Mouse (Mus musculus) neural tube, embryonic 12.5 days (tissue): ENCODE measurements around the gene Ptprm. TPM values are rescaled to one million over a fixed set of nuclear protein-coding genes. Genes with fewer than 3 reads are reported as not detected.

Experiments
- ATAC-seq: fragments of 200-750 bp; cut with Nextera tagmentation; 2 replicates; pipeline ENCODE4 v1.8.0; 2017; ENCODE audit warnings: low read depth, mild to moderate bottlenecking, moderate TSS enrichment, moderate library complexity; ENCODE audit not compliant: low FRiP score
- H3K27ac ChIP-seq: fragments of 300-500 bp; sonication (generic); 2 replicates; pipeline ENCODE4 v1.5.1; 2016
- H3K27me3 ChIP-seq: fragments of 300-500 bp; sonication (generic); replicated peaks from 2 replicates; pipeline ENCODE4 v1.6.1; 2016; ENCODE audit warnings: mild to moderate bottlenecking
- H3K36me3 ChIP-seq: fragments of 300-500 bp; sonication (generic); 2 replicates; pipeline ENCODE4 v1.6.1; 2016; ENCODE audit warnings: mild to moderate bottlenecking
- H3K4me1 ChIP-seq: fragments of 300-500 bp; sonication (generic); 2 replicates; pipeline ENCODE4 v1.6.1; 2016
- H3K4me2 ChIP-seq: fragments of 300-500 bp; sonication (generic); replicated peaks from 2 replicates; pipeline ENCODE4 v1.6.1; 2016; ENCODE audit warnings: mild to moderate bottlenecking
- H3K4me3 ChIP-seq: fragments of 300-500 bp; sonication (generic); 2 replicates; pipeline ENCODE4 v1.5.1; 2016
- H3K9ac ChIP-seq: fragments of 300-500 bp; sonication (generic); 2 replicates; pipeline ENCODE4 v1.6.1; 2016; ENCODE audit warnings: mild to moderate bottlenecking
- H3K9me3 ChIP-seq: fragments of 300-500 bp; sonication (generic); 2 replicates; pipeline ENCODE4 v1.6.1; 2016; ENCODE audit warnings: mild to moderate bottlenecking
- WGBS: fragments of 180-500 bp; shearing (Covaris S2); methylation state at CpG from one replicate; pipeline ENCODE4 v1.1.7; 2016; 5-methylcytosine and 5-hydroxymethylcytosine counted together
- polyA plus RNA-seq: library from polyadenylated mRNA; unstranded; fragments of >200 nt; fragmentation: Nextera tagmentation; extraction: Ambion mirVana; gene quantifications from 2 replicates; pipeline ENCODE4 v1.2.1, GENCODE M21; 2016

Gene Ptprm
- polyA plus RNA-seq, 1 experiment from 2014 or later: 15.6 TPM

DNA sequence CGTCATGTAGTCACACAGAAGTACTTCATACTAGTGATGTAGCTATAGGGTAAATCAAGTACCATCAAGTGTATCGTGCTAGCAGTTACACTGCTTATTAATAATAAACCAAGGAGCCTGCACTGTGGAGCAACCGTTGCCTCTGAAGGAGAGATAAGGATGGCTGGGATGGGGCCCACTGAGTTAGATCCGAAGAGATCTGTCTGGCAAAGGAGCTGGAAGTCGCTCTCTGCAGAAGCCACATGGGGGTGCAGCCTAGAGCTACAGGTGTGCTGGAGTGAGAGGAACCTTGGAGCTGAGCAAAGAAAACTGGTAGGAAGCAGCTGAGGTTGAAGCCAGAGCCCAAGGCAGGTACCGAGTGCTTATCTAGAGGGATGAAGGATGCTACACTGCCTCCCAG is 554.0 kb downstream of the Ptprm start:
- 91% methylated on average over 6 of the region's 6 CpGs for WGBS
- no peak for ATAC-seq
- H3K9ac ChIP-seq: no peak overlapping the region
- no peaks in the 10 kb centered on the region for H3K36me3 ChIP-seq
- no peak overlapping the region for H3K4me3 ChIP-seq
- no peak overlapping the region for H3K27ac ChIP-seq
- H3K27me3 ChIP-seq: no peaks in the 10 kb centered on the region
- H3K4me2 ChIP-seq: no peak overlapping the region
- H3K9me3 ChIP-seq: no peaks in the 10 kb centered on the region
- no peaks in the 10 kb centered on the region for H3K4me1 ChIP-seq

DNA sequence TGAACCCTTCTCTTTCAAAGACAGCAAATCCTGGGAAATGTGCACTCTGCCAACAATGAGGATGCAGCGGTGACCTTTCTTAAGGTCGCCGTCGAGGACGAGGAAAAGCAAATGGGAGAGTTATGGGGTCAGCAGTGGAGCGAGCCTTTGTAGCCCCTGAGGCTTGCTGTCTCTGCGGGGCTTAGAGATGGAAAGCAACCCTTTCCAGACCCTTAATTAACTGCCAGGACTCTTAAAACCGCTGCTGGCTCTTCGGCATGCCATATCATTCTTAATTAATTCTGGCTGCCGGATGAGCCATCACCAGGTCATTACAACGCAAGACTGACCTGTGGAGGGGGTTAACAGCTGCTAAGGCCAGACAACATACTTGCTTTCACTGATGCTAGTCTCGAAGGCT is 568.1 kb downstream of the Ptprm start:
- peaks cover 14% of the 10 kb centered on the region for H3K4me1 ChIP-seq
- 29% methylated on average over 12 of the region's 12 CpGs for WGBS
- H3K9me3 ChIP-seq: no peaks in the 10 kb centered on the region
- H3K27me3 ChIP-seq: no peaks in the 10 kb centered on the region
- H3K4me3 ChIP-seq: no peak overlapping the region
- no peak overlapping the region for H3K9ac ChIP-seq
- peak overlapping the region; percentile 27; the same call in 1 of the 2 replicates for H3K4me2 ChIP-seq
- ATAC-seq: no peak
- no peak overlapping the region for H3K27ac ChIP-seq
- H3K36me3 ChIP-seq: no peaks in the 10 kb centered on the region

DNA sequence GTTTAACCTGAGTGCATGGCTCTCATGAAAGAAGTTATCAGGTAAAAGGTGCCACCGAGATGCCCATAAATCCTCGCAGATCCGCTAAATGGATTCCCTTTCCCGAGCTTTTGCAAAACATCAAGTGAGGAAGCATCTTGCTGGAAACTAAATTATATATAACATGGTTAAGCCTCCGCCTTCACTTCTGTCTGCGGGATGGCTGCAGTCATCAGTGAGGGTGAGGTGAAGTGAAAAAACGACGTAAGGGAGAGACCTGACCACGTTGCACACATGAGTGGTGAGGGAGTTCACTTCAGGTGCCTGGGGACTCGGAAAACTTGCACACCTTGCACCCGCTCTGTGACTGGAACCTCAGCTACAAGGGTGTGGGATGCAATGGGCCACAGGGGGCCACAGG is 568.7 kb downstream of the Ptprm start:
- no peak overlapping the region for H3K4me2 ChIP-seq
- no peak overlapping the region for H3K9ac ChIP-seq
- H3K9me3 ChIP-seq: no peaks in the 10 kb centered on the region
- H3K27me3 ChIP-seq: no peaks in the 10 kb centered on the region
- ATAC-seq: no peak
- 86% methylated on average over 11 of the region's 11 CpGs for WGBS
- no peak overlapping the region for H3K4me3 ChIP-seq
- H3K27ac ChIP-seq: no peak overlapping the region
- no peaks in the 10 kb centered on the region for H3K36me3 ChIP-seq
- peaks cover 14% of the 10 kb centered on the region for H3K4me1 ChIP-seq

DNA sequence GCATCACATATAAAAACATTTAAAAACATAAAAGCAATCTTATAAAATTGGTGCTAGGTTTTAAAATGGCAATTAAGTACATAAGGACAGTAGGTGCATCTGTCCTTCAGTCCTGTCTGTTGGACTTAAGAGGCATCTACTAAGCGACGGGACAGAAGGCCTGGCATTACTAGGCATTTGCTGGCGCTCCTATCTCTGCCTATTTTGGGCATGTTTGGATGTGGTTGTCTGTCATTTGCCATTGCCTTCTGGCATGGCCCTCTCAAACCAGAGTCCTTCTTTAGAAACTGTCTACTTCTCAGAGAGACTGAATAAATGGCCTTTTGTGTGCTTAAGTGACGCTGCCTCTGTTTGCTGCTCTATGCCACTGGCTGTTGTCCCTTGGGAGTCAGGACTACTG is 570.7 kb downstream of the Ptprm start:
- no peak for ATAC-seq
- H3K27me3 ChIP-seq: no peaks in the 10 kb centered on the region
- H3K4me3 ChIP-seq: no peak overlapping the region

DNA sequence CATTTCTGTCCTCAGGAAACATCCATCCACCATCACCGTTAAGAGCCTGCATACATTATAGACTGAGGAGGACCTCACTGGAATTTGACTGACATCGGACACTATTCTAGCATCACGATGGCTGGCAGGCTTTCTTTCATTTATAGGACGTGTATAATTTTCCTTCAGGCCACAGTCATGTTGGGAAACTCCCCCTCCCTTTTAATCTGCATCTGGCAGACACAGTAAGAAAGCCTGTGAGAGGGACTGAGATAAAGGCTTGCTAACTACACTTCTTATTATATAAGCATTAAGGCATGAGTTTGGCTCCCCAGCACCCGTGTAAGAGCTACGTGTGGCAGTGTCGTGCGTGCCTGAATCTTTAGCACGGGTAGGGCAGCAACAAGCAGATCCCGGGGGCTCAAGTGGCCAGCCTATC is 571.2 kb downstream of the Ptprm start:
- Histone ChIP-seq H3K27me3 (no peaks in the 10 kb centered on the region), H3K36me3 (no peaks in the 10 kb centered on the region), H3K4me3 (no peak overlapping the region), H3K9me3 (no peaks in the 10 kb centered on the region), H3K9ac (no peak overlapping the region), H3K4me1 (peaks cover 19% of the 10 kb centered on the region), H3K4me2 (no peak overlapping the region), H3K27ac (no peak overlapping the region)
- ATAC-seq: no peak
- WGBS: 84% methylated on average over 10 of the region's 10 CpGs

More for the DNA sequence above, 570.7 kb downstream of the Ptprm start:
- WGBS: 82% methylated on average over 4 of the region's 4 CpGs
- Histone ChIP-seq H3K9me3 (no peaks in the 10 kb centered on the region), H3K36me3 (no peaks in the 10 kb centered on the region), H3K4me1 (peaks cover 19% of the 10 kb centered on the region), H3K9ac (no peak overlapping the region), H3K4me2 (no peak overlapping the region), H3K27ac (no peak overlapping the region)

DNA sequence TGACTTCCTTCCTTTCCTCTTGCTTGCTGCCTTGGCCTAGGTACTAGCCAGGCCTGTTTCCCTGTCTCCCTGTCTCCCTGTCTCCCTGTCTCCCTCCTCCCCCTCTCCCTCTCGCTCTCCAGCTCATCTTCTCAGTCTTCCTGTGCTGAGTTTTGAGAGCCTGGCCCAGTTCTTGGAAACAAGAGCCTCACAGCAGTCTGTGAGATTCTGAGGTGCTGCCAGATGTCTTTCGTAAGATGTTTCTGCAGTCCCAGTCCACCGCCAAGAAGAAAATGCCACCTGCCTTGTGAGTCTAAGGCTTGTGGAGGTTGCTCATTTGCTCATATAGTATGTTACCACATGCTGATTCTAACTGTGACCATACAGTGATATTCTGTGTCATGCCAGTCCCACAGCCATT is 572.3 kb downstream of the Ptprm start:
- H3K4me1 ChIP-seq: peaks cover 19% of the 10 kb centered on the region
- H3K4me3 ChIP-seq: no peak overlapping the region
- no peaks in the 10 kb centered on the region for H3K36me3 ChIP-seq
- ATAC-seq: no peak
- H3K27ac ChIP-seq: no peak overlapping the region
- no peak overlapping the region for H3K9ac ChIP-seq
- no peaks in the 10 kb centered on the region for H3K9me3 ChIP-seq
- H3K4me2 ChIP-seq: no peak overlapping the region
- H3K27me3 ChIP-seq: no peaks in the 10 kb centered on the region
- WGBS: 81% methylated on average over 3 of the region's 3 CpGs

DNA sequence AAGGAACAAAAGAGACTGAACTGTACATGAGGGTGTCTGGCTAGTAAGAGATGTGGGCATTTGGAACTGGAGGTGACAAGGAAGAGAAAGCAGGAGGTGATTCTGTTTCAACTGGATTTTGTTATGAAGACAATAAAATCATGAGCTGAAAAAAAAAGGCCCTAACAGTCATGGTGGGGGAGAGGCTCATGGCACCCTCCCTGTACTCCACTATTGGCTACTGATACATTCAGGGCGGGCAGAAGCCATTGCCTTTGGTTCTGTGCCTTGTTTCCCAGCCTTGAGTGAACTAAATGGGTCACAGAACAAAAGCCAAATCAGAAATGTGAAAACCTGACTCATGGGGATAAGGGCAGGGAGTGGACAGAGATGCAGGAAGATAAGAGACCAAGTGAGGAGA is 575.2 kb downstream of the Ptprm start:
- Histone ChIP-seq H3K9me3 (no peaks in the 10 kb centered on the region), H3K36me3 (no peaks in the 10 kb centered on the region), H3K9ac (no peak overlapping the region), H3K4me2 (no peak overlapping the region), H3K4me1 (peaks cover 11% of the 10 kb centered on the region), H3K27me3 (no peaks in the 10 kb centered on the region), H3K4me3 (no peak overlapping the region), H3K27ac (no peak overlapping the region)
- WGBS: 56% methylated on average over 1 of the region's 1 CpGs
- no peak for ATAC-seq

DNA sequence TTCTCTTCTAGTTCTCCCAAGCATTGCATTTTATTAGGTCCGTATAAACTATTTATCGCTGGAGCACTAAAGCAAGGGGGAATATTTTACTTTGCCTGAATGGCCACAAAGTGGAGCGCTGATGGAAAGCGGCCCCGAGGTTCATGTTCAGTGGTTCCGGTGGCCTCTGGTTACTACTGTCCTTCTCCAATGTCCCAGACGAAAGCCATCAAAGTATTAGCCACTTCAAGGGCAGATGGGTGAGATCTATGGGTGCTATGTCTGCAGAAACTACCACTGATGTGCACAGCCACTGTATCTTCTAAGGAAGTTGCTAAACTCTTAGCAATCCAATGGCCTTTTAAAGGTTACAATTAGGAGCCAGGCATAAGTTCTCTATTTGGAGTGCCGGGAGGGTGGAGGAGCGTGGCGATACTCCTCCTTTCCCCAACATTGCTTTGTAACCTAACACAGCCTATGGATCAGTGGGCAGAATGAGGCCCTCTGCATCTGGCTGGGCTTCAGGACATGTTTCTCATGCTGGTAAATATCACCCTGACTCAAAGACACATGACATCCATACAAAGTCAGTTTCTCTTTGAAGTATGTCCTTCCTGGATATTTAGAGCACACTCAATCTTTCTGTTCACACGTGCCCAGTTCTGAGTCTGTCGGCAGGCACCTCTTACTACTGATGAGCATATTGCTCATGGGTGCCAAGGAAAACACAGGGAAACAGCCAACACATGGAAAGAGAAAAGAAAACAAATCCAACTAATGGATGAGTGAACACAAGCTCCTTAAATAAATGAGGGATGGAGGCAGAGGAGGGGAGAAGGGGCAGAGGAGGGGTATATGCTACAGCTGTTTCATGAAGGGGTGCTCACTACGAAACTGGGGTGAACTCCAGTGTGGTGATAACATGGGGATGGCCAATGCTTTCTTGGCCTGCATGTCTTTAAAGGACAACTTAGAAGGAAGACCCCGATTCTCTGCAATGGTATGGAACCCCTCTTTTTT is 584.6 kb downstream of the Ptprm start:
- no peak overlapping the region for H3K4me2 ChIP-seq

DNA sequence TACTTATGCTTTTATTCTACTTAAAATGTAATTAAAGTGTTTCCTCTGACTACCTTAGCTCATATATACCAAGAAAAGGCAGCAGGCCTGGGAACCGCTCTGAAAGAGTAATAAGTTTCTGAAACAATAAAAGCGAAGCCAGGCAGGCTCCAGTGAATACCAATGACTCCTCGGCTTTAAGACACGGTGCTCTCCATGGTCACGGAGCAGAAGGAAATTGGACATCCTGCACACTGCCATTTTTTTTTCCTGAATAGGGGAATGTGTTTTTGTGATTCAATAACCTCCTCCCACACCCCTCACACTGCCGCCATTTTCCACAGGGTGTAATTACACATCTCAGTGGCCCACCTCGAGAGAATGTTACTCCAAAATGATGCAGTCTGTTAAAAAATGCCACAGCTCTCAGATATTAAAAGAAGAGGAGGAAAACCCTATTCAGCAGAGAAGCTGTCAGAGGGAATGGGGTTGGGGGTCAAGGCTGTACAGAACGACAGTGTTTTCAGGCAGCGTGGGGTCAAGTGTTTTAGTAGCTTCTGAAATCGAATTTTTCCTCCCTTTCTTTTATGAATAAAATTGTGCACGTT is 585.5 kb downstream of the Ptprm start:
- peaks cover 16% of the 10 kb centered on the region for H3K4me1 ChIP-seq
- H3K36me3 ChIP-seq: no peaks in the 10 kb centered on the region
- H3K9ac ChIP-seq: no peak overlapping the region
- H3K4me3 ChIP-seq: no peak overlapping the region
- H3K4me2 ChIP-seq: no peak overlapping the region
- WGBS: 25% methylated on average over 11 of the region's 11 CpGs
- peak; percentile 50; the same call in 1 of the 2 replicates for ATAC-seq
- no peaks in the 10 kb centered on the region for H3K9me3 ChIP-seq
- no peaks in the 10 kb centered on the region for H3K27me3 ChIP-seq
- H3K27ac ChIP-seq: no peak overlapping the region

More for the DNA sequence above, 584.6 kb downstream of the Ptprm start:
- Histone ChIP-seq H3K27me3 (no peaks in the 10 kb centered on the region), H3K27ac (no peak overlapping the region), H3K4me3 (no peak overlapping the region), H3K4me1 (peaks cover 16% of the 10 kb centered on the region), H3K9ac (no peak overlapping the region), H3K36me3 (no peaks in the 10 kb centered on the region), H3K9me3 (no peaks in the 10 kb centered on the region)
- WGBS: 76% methylated on average over 14 of the region's 14 CpGs
- peak; percentile 21; the same call in 1 of the 2 replicates for ATAC-seq

DNA sequence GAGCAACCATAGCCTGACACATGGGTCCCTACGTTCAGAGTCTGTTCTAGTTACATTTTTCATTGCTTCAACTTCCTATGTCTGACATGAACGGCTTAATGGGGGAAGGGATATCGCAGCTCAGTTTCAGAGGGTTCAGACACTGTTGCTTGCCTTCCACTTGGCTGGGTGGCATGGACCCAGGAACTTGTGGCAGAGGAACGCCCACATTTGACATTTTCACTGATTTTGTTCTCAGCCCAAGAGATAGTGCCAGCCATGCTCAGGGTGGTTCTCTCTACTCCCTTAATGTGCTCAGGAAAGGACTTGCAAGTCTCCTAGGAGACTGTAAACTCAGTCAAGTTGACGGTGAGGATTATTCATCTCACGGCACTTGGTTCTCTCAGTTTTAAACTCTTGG is 588.1 kb downstream of the Ptprm start:
- no peak for ATAC-seq
- H3K4me1 ChIP-seq: peaks cover 27% of the 10 kb centered on the region
- H3K4me3 ChIP-seq: no peak overlapping the region
- H3K9ac ChIP-seq: no peak overlapping the region
- H3K4me2 ChIP-seq: no peak overlapping the region
- 85% methylated on average over 6 of the region's 6 CpGs for WGBS
- no peaks in the 10 kb centered on the region for H3K9me3 ChIP-seq
- H3K27ac ChIP-seq: no peak overlapping the region
- no peaks in the 10 kb centered on the region for H3K27me3 ChIP-seq
- H3K36me3 ChIP-seq: no peaks in the 10 kb centered on the region

DNA sequence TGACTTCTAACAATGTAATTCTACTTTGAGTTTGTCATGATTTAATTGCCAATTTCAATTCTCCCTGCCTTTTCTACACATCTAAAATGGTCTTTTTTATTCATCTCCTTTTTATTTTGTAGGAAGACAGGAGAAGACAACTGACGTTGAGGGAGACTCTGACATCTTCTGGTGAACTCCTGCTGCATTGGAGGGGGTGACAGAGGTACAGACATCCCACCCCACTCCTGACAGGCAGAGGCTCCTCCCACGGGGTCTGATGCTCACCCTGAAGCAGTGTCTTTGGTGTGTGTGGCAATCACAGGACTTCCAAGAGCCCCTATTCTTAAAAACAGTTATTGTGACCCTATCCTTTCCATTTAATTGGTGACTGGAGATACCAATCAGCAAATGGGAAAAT is 589.8 kb downstream of the Ptprm start:
- Histone ChIP-seq H3K4me3 (no peak overlapping the region), H3K4me2 (no peak overlapping the region), H3K9me3 (no peaks in the 10 kb centered on the region), H3K27me3 (no peaks in the 10 kb centered on the region), H3K27ac (no peak overlapping the region), H3K9ac (no peak overlapping the region), H3K4me1 (peaks cover 26% of the 10 kb centered on the region), H3K36me3 (no peaks in the 10 kb centered on the region)
- WGBS: 69% methylated on average over 2 of the region's 2 CpGs
- ATAC-seq: no peak

DNA sequence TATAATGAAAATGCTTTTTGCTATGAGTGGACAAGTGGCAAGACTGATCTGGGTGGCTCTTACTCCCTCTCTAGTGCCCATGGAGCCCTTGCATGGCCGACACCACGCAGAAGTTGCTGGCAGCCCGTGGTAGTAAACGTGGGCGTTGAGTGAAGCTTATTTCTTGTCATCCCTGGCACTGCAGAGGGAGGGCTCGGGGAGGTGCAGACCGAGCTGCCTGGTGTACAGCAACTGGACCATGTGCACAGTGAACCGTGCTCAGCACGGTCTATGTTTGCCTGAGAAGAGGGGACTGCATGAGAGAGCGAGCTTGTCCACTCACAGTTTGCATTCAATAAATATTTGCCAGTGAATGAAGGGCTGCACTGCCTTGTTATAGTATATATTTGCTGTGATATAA is 591.5 kb downstream of the Ptprm start:
- Histone ChIP-seq H3K4me1 (peaks cover 14% of the 10 kb centered on the region), H3K4me2 (no peak overlapping the region), H3K27ac (no peak overlapping the region), H3K9ac (no peak overlapping the region), H3K36me3 (no peaks in the 10 kb centered on the region), H3K9me3 (no peaks in the 10 kb centered on the region), H3K27me3 (no peaks in the 10 kb centered on the region), H3K4me3 (no peak overlapping the region)
- 83% methylated on average over 10 of the region's 10 CpGs for WGBS
- ATAC-seq: no peak
